Mouse (Mus musculus): ENCODE measurements around the gene Cd5l. TPM values are rescaled to one million over a fixed set of nuclear protein-coding genes. Genes with fewer than 3 reads are reported as not detected.

Gene Cd5l
- total RNA-seq, 2 experiments from 2014 or later: not detected

GRCm38 (mm10) chr3:87409196-87409935, 51.7 kb downstream of the Cd5l start:
- no peak for DNase-seq

DNA sequence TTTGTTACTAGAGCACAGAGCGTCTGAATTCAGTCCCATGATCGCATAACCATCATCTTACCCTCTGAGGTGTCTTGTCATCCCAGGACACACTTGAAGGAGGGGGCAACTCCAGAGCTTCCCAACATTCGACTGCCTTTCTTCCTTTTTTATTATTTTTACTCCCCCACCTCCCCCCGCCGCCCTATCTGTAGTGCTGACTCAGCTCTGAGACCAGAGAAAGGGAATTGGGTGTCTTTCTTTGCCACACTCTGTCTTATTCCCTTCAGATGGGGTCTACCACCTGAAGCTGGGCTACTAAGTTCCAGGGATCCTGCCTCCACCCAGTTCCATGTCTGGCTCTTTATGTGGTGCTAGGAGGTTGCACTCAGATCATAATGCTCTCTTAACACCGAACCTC, 52.9 kb downstream of the Cd5l start:
- no peak for DNase-seq

- peak; percentile 11 to 13 for DNase-seq
Observed at GRCm38 (mm10) chr3:87411150-87411549, 53.5 kb downstream of the Cd5l start.

DNA sequence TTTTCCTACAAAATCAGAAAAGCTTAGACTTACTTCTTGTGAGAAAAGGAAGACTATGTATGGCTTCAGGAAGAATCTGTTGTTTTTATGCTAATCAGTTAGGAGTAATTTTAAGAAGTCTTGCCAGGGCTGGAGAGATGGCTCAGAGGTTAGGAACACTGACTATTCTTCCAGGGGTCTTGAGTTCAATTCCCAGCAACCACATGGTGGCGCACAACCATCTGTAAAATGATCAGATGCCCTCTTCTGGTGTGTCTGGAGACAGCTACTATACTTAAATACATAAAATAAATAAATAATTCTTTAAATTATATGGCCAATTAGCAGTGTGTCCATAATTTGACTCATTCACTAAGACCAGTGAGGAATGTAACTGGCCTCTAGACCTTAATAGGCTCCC, 63.0 kb downstream of the Cd5l start:
- no peak for DNase-seq

Other genes with a start within 250 kb of the Cd5l start
- 1 to 10 TPM; 3.2 to 4.3 TPM for gene Kirrel, start 183.1 kb upstream of the Cd5l start, total RNA-seq (2021)
- 10 to 100 TPM; 30.3 to 30.5 TPM for gene Fcrls, start 94.1 kb upstream of the Cd5l start, total RNA-seq (2021)
- gene Fcrl1, start 18.5 kb downstream of the Cd5l start, total RNA-seq (2021): under 1 TPM in 1 of 2 experiments, not detected in 1; 0.38 TPM
- gene Fcrl5, start 77.9 kb downstream of the Cd5l start, total RNA-seq (2021): not detected
- 10 to 100 TPM; 23.2 TPM for gene Etv3, start 167.5 kb downstream of the Cd5l start, total RNA-seq (2021)